Mouse (Mus musculus): ENCODE results near the gene Arsg.
"Not testable (repeated sequence)": the region's sequence is repeated elsewhere in the genome, so short reads cannot be mapped to it uniquely, and the experiment has no call there.

Gene Arsg

GRCm38 (mm10) chr11:109616766-109617165 lies 143.6 kb downstream of the Arsg start:
- DNase-seq (ENCODE audit: low read depth, low spot score): no peak

GRCm38 (mm10) chr11:109619055-109619454 lies 145.9 kb downstream of the Arsg start:
- not testable (repeated sequence) for DNase-seq (ENCODE audit: low read depth, low spot score)

GRCm38 (mm10) chr11:109620356-109620755 lies 147.2 kb downstream of the Arsg start:
- DNase-seq (ENCODE audit: low read depth, low spot score): no peak

GRCm38 (mm10) chr11:109621183-109621582 lies 148.0 kb downstream of the Arsg start:
- DNase-seq (ENCODE audit: low read depth, low spot score): no peak

GRCm38 (mm10) chr11:109622518-109623037 lies 149.4 kb downstream of the Arsg start:
- no peak for DNase-seq (ENCODE audit: low read depth, low spot score)
